Mouse (Mus musculus): ENCODE data around the gene Hs2st1. TPM values are rescaled to one million over a fixed set of nuclear protein-coding genes. Genes with fewer than 3 reads are reported as not detected.
A peak's percentile ranks its signal among the peaks of the same experiment; 100 is the strongest.

The Hs2st1 gene
- polyA plus RNA-seq, 1 experiment from 2014 or later = 14.0 TPM

DNA sequence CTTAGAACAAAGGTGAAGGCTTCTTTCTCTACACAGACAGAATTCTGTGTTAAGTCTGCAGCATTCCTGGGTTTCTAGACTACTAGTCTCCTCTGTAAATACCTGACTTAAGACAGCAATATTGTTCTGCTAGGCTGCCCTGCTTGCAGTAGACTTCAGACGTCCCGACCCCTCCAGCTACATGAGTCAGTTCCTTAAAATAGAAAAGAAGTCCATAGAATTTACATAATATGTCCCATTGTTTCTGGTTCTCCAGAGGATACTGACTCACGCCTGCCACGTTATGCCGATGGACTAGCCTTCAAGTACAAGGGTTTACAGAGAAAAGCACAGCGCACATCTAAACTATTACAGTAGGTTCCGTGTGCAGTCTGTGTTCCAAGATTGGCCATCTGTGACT is 34.2 kb upstream of the Hs2st1 start:
- Histone ChIP-seq H3K27me3 (ENCODE audit: insufficient read depth, poor library complexity, severe bottlenecking) (no peaks in the 10 kb centered on the region), H3K4me3 (no peak overlapping the region), H3K9me3 (no peaks in the 10 kb centered on the region), H3K36me3 (peaks cover 16% of the 10 kb centered on the region; the same call in 1 of the 2 replicates), H3K27ac (0 out of 2 replicates have a peak overlapping the region, but pooled peaks have one; percentile 42), H3K4me1 (peaks cover 15% of the 10 kb centered on the region)
- WGBS = 61% methylated on average over 7 of the region's 7 CpGs
- DNase-seq (ENCODE audit: low spot score) = no peak

DNA sequence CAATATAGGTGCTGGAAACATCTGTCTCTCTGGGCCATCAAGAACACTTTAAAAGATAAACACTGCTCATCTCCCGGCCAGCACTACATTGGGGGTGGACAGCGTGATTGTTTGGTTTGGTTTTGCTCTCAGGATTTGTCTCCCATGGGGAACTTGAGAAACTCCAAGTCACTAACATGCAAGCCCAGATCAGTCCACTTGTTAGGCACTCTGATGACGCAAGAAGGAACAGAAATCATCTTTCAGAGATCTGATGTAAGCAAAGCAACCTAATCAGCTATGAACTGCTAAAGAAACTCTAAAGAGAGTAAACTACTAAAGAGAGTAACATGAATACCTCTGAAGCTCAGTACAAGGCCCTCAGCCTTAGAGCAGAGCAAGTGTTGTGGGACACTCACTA is 33.6 kb upstream of the Hs2st1 start:
- 81% methylated on average over 3 of the region's 3 CpGs for WGBS
- peaks cover 15% of the 10 kb centered on the region for H3K4me1 ChIP-seq
- H3K4me3 ChIP-seq = no peak overlapping the region
- no peaks in the 10 kb centered on the region for H3K27me3 ChIP-seq (ENCODE audit: insufficient read depth, poor library complexity, severe bottlenecking)
- 0 out of 2 replicates have a peak overlapping the region, but pooled peaks have one; percentile 42 for H3K27ac ChIP-seq
- DNase-seq (ENCODE audit: low spot score) = no peak
- no peaks in the 10 kb centered on the region for H3K9me3 ChIP-seq
- peaks cover 20% of the 10 kb centered on the region; the same call in 1 of the 2 replicates for H3K36me3 ChIP-seq

DNA sequence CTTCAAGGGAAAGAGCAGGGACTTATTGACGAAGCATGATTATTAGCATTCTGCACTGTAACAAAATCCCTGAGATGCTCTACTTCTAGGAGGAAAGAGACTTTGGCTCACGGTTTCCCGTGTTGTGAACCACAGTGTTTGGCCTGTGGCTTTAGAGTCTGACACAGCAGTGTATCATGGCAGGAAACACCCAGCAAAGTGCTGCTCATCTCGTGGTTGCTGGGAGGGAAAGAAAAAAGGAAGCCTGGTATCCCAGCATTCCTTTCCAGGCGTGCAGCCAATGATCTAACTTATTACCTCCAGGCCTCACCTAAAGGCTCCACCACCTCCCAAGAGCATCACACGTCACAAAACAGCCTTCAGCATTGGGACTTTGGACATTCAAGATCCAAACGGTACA is 32.8 kb upstream of the Hs2st1 start:
- no peaks in the 10 kb centered on the region for H3K9me3 ChIP-seq
- H3K36me3 ChIP-seq = peaks cover 28% of the 10 kb centered on the region; the same call in 1 of the 2 replicates
- H3K4me1 ChIP-seq = peaks cover 15% of the 10 kb centered on the region
- no peak overlapping the region for H3K4me3 ChIP-seq
- H3K27me3 ChIP-seq (ENCODE audit: insufficient read depth, poor library complexity, severe bottlenecking) = no peaks in the 10 kb centered on the region
- H3K27ac ChIP-seq = peak overlapping the region; percentile 22; the same call in 1 of the 2 replicates
- WGBS = 75% methylated on average over 7 of the region's 7 CpGs
- no peak for DNase-seq (ENCODE audit: low spot score)

DNA sequence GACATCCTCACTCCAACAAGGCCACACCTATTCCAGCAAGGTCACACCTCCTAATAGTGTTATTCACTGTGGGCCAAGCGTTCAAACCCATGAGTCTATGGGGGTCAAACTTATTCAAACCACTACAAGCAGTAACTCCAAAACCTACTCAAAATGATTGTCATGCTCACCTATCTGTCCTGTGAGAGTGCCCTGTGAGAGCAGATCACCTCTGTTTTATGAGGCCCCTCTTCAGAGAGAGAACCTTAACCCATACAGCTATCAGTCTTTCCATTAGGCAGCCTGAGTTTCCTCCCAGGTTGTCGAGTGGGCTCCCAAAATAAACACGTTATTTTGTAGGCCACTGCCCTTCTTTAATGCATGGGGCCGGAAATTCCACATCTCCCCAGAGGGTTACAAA is 32.4 kb upstream of the Hs2st1 start:
- Histone ChIP-seq H3K9me3 (no peaks in the 10 kb centered on the region), H3K27me3 (ENCODE audit: insufficient read depth, poor library complexity, severe bottlenecking) (no peaks in the 10 kb centered on the region), H3K4me3 (no peak overlapping the region), H3K27ac (peak overlapping the region; percentile 22; the same call in 1 of the 2 replicates), H3K36me3 (peaks cover 31% of the 10 kb centered on the region; the same call in 1 of the 2 replicates), H3K4me1 (peaks cover 15% of the 10 kb centered on the region)
- 54% methylated on average over 4 of the region's 4 CpGs for WGBS
- no peak for DNase-seq (ENCODE audit: low spot score)

DNA sequence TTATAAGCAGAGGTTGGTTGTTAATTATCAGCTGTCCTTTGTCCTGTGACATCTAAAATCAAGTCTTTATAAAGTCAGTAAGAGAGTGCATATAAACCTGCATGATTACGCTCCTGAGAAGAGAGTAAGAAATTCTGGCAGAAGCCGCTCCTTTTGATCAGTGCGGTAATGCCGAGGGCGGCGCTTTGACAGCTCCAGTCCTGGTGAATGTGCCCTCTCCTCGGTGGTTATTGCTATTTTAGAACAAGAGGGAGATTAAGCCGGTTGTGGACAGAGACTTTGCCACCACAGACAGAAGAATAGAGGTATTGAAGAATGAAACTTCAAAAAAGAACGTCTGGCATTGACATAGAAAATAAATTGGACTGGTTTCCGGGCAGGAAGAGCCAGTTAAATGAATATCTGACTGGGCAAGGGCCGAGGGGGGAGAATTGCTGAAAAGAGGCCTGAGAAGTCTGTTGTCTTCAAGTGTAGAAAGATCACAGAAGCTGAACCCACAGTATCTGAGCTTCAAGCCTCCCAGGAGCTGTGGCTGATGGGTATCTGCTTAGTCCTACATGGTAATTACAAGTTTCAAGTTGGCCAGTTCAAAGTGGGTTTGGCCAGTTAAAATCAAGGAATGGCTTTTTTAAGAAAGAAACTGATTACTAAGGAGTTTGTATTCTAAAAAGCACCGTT is 27.9 kb upstream of the Hs2st1 start:
- Histone ChIP-seq H3K27ac (no peak overlapping the region), H3K9me3 (no peaks in the 10 kb centered on the region), H3K4me1 (peaks cover 8% of the 10 kb centered on the region; the same call in 1 of the 2 replicates), H3K27me3 (ENCODE audit: insufficient read depth, poor library complexity, severe bottlenecking) (no peaks in the 10 kb centered on the region), H3K4me3 (no peak overlapping the region), H3K36me3 (peaks cover 57% of the 10 kb centered on the region)
- DNase-seq (ENCODE audit: low spot score) = no peak
- WGBS = 83% methylated on average over 12 of the region's 12 CpGs

DNA sequence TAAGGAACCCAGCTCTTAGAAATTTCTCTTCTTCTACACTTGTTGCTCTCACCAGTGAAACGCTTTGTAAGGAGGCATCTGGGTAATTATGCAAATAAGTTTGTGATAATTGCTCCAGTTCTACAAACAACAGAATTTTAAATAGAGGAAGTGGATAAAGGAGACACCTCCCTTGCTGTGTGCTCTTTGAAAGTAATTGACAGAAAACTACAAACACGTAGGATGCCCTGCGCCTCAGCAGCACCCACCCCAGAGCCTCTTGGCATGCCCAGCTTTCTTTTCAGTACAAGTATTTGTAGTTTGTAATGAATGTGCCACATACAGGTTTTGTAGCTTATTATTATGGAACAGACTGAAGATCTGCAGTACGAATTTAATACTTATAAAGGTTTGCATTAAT is 27.1 kb upstream of the Hs2st1 start:
- Histone ChIP-seq H3K27me3 (ENCODE audit: insufficient read depth, poor library complexity, severe bottlenecking) (no peaks in the 10 kb centered on the region), H3K9me3 (no peaks in the 10 kb centered on the region), H3K4me1 (peaks cover under 1% of the 10 kb centered on the region; the same call in 1 of the 2 replicates), H3K36me3 (peaks cover 59% of the 10 kb centered on the region), H3K27ac (no peak overlapping the region), H3K4me3 (no peak overlapping the region)
- 94% methylated on average over 4 of the region's 4 CpGs for WGBS
- no peak for DNase-seq (ENCODE audit: low spot score)

DNA sequence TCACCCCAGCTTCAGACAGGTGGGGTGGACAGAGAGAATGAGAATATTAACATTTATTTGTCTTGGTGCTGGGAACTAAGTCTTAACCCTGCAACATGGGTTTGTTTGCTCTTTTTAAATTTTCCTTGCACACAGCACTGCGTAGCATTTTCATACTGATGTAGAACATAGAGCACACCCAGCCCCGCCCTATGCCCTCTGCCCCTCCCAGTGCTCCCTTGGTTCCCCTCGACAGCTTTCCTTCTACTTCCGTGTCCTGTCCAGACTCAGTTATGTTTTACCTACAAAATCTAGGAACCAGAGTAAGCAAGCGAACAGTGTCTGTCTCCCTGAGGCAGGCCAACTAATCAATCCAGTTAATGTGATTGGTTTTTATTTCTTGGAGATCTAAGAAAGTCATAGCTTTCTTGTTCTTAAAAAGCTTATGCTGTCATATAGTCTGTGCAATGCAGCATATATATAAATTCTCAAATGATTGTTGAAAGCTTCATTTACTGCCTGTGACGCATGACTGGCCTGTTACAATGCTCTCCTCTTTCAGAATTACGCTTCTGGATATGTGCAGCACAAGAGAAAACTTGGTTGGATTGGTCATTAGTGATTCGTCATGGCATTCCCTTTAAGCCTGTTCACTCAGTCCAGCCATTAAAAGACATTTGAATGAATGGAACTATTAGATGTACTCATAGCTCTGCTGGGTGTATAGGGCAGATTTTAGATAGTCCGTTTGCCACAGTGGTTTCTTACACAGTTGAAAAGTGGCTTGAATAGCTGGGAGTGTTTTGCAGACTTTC is 23.2 kb upstream of the Hs2st1 start:
- no peaks in the 10 kb centered on the region for H3K27me3 ChIP-seq (ENCODE audit: insufficient read depth, poor library complexity, severe bottlenecking)
- 87% methylated on average over 9 of the region's 9 CpGs for WGBS
- no peak for DNase-seq (ENCODE audit: low spot score)
- no peak overlapping the region for H3K27ac ChIP-seq
- H3K4me1 ChIP-seq = no peaks in the 10 kb centered on the region; the same call in 1 of the 2 replicates
- H3K9me3 ChIP-seq = no peaks in the 10 kb centered on the region
- H3K4me3 ChIP-seq = no peak overlapping the region
- H3K36me3 ChIP-seq = peaks cover 61% of the 10 kb centered on the region

DNA sequence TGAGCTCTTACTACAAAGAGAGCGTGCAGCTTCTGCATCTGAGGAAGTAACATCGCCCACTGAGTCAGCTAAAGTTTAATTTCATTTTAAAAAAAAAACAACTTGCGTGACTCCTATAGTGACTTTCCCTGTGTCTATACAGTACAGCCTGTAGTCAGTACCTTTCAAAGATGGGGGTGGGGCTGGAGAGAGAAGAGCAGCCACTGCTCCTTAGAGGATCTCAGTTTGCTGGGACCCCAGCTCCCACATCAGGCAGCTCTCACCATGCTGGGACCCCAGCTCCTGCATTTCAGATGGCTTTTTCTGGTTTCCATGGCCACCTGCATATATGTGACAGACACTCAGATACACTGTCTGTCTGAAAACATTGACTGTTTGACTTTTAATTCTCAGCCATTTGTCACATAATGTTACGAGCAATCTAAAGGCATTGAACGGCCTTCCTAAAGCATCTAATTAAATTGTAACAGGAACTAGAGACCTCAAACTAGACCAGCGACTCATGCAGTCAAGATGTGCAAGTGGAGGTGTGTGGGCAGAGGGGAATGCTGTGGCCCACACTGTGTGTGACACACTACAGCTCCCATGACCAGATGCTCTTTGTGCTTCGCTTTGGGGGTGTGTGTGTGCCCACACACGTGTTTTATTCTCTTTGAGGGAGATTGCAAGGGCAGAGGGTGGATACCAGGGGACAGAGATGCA is 19.4 kb upstream of the Hs2st1 start:
- Histone ChIP-seq H3K4me1 (peaks cover 21% of the 10 kb centered on the region), H3K36me3 (peaks cover 49% of the 10 kb centered on the region), H3K9me3 (no peaks in the 10 kb centered on the region), H3K27me3 (ENCODE audit: insufficient read depth, poor library complexity, severe bottlenecking) (no peaks in the 10 kb centered on the region), H3K27ac (no peak overlapping the region), H3K4me3 (no peak overlapping the region)
- DNase-seq (ENCODE audit: low spot score) = peak; percentile 58
- WGBS = 92% methylated on average over 8 of the region's 8 CpGs

DNA sequence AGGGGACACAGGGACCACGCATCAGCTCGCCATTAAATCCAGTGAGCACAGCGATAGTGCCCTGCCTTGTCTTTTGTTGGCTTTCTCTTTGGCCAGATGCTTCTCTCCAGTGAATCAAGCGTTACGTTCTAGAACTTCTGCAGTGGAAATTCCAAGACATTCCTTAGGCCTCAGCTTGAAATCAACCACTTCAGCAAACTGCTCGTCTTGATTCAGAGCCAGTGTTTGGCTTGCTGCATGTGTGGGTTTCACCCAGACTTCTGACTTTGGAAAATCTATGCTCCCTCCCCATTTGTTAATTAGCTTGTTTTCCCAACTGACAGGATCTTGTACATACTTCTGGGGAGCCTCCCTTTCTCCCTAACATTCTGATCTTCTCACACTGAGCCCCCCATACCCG is 16.8 kb upstream of the Hs2st1 start:
- peaks cover 38% of the 10 kb centered on the region for H3K4me1 ChIP-seq
- DNase-seq (ENCODE audit: low spot score) = peak; percentile 27
- no peak overlapping the region for H3K4me3 ChIP-seq
- 87% methylated on average over 7 of the region's 7 CpGs for WGBS
- no peaks in the 10 kb centered on the region for H3K9me3 ChIP-seq
- peaks cover 51% of the 10 kb centered on the region for H3K36me3 ChIP-seq
- H3K27ac ChIP-seq = no peak overlapping the region
- no peaks in the 10 kb centered on the region for H3K27me3 ChIP-seq (ENCODE audit: insufficient read depth, poor library complexity, severe bottlenecking)

DNA sequence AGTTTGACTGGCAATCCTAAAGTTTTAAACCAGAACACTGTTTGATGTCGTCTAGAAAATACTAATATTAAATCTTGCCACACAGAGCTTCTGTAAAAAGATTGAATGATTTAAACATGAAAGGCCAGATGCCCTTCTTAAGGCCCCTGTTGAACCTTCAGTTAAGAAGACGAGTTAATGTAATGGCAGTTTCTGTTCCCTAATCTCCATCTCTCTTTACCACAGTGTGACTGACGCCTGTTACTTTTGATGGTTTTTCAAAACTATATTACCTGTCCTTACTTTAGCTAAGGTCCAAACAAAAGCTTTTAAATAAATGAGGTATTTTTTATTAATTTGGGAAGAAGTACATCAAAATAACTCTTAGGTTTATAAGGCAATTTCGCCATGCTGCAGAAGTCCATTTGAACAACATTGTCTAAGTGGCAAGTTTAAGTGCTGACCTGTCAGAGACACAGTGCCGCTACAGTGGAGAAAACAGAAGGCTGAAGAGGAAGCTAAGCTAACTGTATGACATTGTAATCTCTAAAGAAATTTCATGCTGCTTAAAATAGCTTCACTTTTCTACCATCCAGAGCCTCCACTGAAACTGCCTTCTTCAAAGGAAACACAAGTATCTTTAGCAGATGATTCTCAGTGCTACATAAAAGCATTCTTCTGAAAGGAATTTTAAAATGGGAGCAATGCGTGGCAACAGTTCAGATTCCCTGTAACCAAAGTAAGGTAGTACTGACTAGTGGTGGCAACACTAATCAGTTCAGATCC is 15.0 kb upstream of the Hs2st1 start:
- Histone ChIP-seq H3K4me1 (peaks cover 47% of the 10 kb centered on the region), H3K36me3 (peaks cover 50% of the 10 kb centered on the region), H3K27ac (peak overlapping the region; percentile 42; the same call in 1 of the 2 replicates), H3K4me3 (no peak overlapping the region), H3K27me3 (ENCODE audit: insufficient read depth, poor library complexity, severe bottlenecking) (no peaks in the 10 kb centered on the region), H3K9me3 (no peaks in the 10 kb centered on the region)
- peak; percentile 54 for DNase-seq (ENCODE audit: low spot score)
- WGBS = 59% methylated on average over 6 of the region's 6 CpGs

DNA sequence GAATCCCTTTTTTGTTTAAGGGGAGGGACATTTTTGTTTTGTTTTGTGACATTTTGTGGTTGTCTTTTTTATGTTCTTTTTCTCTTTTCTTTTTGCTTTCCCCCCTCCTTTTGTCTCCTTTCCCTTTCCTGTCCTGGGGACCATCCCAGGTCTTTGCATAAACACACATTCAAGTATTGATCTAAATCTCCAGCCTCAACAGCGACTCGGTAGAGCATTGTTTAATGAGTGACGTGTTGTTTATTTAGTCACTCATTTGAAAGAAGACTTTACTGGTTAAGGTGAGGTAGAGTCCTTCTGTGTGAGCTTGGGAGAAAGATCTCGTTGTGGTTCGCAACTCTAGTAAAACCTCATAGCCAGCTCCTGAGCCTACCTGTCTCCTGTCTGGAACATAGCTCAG is 13.8 kb upstream of the Hs2st1 start:
- peaks cover 52% of the 10 kb centered on the region for H3K4me1 ChIP-seq
- peak; percentile 19 for DNase-seq (ENCODE audit: low spot score)
- H3K27me3 ChIP-seq (ENCODE audit: insufficient read depth, poor library complexity, severe bottlenecking) = no peaks in the 10 kb centered on the region
- H3K9me3 ChIP-seq = no peaks in the 10 kb centered on the region
- H3K4me3 ChIP-seq = no peak overlapping the region
- peak overlapping the region; percentile 36; the same call in 1 of the 2 replicates for H3K27ac ChIP-seq
- H3K36me3 ChIP-seq = peaks cover 53% of the 10 kb centered on the region
- WGBS = 70% methylated on average over 5 of the region's 5 CpGs

DNA sequence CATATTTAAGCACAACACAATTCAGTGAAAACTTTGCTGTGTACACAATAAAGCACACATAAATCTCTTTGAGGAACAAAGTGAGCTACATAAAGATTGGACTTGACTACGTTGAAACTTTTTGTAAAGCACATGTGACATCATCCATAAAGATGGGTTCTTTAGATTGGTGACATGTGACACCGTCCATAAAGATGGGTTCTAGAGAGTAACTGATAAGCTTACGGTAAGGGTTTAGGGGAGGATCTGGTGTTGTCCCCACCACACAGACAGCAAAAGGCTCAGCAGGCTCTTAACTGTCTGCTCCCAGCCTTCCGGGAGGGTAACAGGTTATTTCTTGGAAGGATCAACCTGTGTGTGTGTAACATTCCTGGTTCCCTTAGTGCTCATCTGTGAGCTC is 12.3 kb upstream of the Hs2st1 start:
- H3K4me1 ChIP-seq = peaks cover 52% of the 10 kb centered on the region
- H3K9me3 ChIP-seq = no peaks in the 10 kb centered on the region
- H3K27ac ChIP-seq = peak overlapping the region; percentile 30; the same call in 1 of the 2 replicates
- H3K36me3 ChIP-seq = peaks cover 54% of the 10 kb centered on the region
- WGBS = 72% methylated on average over 4 of the region's 4 CpGs
- peak; percentile 17 for DNase-seq (ENCODE audit: low spot score)
- no peaks in the 10 kb centered on the region for H3K27me3 ChIP-seq (ENCODE audit: insufficient read depth, poor library complexity, severe bottlenecking)
- H3K4me3 ChIP-seq = no peak overlapping the region

Measured in heart, embryonic 10.5 days (tissue).